Mouse (Mus musculus) monocyte, adult 2 months (primary cell): ENCODE results near the gene Hist2h2ab.
A peak's percentile ranks its signal among the peaks of the same experiment; 100 is the strongest.
"Not testable (repeated sequence)": the region's sequence is repeated elsewhere in the genome, so short reads cannot be mapped to it uniquely, and the experiment has no call there.

ENCODE experiments used
- DNase-seq, 2 experiments: peaks; one replicate each; pipeline ENCODE4 v3.0.0; 2022; ENCODE audit warnings: low spot score in 2 of 2, low read depth in 1 of 2

Hist2h2ab gene

GRCm38 (mm10) chr3:96197129-96197749, 22.4 kb upstream of the Hist2h2ab start:
- peak; percentile 39 to 68 for DNase-seq

DNA sequence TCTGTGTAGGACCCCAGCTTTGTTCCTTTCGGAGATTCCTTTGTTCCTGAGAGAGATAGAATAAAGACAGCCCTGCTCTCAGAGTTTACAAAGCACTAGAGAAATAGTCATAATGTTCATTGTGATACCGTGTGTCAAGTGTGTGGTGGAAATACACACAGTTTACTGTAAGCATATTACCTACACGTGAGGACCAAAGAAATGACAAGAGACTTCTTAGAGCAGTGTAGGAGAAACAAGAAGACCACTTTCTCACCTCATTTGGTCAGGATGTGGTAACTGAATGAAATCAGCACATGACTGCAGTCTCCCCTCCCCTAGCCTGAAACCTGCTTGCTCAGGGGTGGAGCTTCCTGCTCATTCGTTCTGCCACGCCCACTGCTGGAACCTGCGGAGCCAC, 21.5 kb upstream of the Hist2h2ab start:
- no peak for DNase-seq

- DNase-seq, result not testable (repeated sequence)
Observed at GRCm38 (mm10) chr3:96198601-96199251, 20.9 kb upstream of the Hist2h2ab start.

- no peak for DNase-seq
Observed at GRCm38 (mm10) chr3:96199731-96200130, 19.9 kb upstream of the Hist2h2ab start.

- DNase-seq, result no peak
Observed at GRCm38 (mm10) chr3:96207819-96208218, 11.8 kb upstream of the Hist2h2ab start.

DNA sequence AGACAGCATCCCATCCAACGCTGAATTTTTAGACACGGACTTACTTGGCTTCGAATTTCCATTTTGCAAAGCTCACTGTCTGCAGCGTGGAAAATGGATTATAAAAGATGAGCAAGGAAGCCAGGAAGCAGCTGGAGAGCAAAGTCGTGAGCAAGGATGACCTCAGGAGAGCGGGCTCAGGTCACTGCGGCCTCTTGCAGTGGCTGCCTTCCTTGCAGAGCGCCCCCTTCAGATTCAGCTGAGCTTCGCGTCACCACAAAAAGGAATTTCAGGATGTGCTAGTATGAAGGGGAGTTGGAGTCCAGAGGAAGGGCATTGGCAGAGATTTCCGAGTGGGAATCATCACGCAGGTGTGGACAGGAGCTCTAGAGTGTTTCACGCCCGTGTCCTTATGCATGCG, 10.4 kb upstream of the Hist2h2ab start:
- DNase-seq, result no peak

DNA sequence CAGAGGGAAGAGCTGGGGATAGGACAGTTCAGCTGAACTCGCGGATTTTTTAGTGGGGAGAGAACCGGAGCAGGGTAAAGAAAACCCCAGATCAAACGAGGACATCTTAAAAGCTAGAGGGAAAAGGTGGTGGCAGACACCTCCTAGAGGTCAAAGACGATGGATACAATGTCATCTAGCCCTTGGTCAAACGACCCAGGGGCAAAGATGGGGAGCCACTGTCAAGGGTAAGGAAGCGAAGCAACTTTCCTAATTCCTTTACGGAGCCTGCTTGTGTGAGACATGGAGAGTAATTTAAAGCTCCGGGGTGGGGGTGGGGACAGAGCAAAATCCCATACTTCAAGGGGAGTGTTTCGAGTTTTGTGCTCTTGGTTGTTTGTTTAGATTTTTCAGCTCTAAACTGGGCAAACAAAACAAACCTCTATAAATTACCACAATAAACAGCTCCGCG, 449 bp upstream of the Hist2h2ab start:
- DNase-seq, result no peak

GRCm38 (mm10) chr3:96220131-96220764, 583 bp downstream of the Hist2h2ab start:
- DNase-seq, result not testable (repeated sequence)

DNA sequence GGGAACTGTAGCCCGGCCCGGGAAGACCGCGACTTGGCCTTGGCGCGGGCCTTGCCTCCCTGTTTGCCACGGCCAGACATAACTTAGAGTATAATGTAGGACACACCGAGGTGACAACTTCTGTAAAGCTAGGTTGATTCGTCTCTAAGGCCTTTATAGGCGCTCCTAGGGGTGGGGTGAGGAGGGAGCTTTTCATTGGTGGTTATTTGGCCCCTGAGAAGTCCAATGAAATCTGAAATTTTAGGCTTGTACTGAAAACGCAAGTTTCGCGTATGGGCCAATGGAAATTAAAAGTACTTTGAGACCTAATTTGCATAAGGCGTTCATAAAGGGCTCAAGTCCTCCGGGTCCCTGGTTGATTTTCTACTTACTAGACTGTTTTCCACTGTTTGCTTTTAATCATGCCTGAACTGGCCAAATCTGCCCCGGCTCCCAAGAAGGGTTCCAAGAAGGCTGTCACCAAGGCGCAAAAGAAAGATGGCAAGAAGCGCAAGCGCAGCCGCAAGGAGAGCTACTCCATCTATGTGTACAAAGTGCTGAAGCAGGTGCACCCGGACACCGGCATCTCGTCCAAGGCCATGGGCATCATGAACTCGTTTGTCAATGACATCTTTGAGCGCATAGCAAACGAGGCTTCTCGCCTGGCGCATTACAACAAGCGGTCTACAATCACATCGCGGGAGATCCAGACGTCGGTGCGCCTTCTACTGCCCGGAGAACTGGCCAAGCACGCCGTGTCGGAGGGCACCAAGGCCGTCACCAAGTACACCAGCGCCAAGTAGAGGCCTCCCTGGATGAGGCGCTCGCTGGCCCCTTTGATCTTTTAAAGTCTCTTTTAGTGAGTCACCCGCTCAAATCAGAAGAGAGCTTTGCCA, 1.3 kb downstream of the Hist2h2ab start, which contains the start of the genes Hist2h2ac and Hist2h2be:
TSS of gene Hist2h2ac (minus strand) at position 116 of the 875 bp plus-strand sequence.
TSS of gene Hist2h2be (plus strand) at position 355 of the 875 bp plus-strand sequence.
- peak; percentile 75 to 78 for DNase-seq

DNA sequence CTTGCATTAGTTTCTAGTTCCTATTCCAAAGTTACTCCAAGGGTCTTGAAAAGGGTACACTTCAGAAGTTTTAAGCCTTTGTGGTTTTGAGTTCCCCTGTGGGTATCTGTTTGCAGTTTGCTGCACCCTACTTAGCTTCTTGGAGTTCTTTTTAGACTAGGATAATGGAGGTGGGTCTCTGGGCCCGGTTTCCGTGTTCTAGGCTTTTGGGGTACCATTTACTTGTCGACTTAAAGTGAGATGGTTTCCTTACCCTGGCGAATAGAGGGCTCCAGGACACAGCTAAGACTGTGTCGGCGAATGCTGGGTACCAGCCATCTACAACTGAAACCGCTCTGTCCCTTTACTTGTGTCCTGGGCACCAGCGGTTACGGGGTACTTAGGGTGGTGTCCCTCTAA, 2.0 kb downstream of the Hist2h2ab start:
- no peak for DNase-seq

GRCm38 (mm10) chr3:96222774-96223173, 3.1 kb downstream of the Hist2h2ab start:
- DNase-seq, result no peak

GRCm38 (mm10) chr3:96225421-96225820, 5.8 kb downstream of the Hist2h2ab start:
- DNase-seq, result no peak

DNA sequence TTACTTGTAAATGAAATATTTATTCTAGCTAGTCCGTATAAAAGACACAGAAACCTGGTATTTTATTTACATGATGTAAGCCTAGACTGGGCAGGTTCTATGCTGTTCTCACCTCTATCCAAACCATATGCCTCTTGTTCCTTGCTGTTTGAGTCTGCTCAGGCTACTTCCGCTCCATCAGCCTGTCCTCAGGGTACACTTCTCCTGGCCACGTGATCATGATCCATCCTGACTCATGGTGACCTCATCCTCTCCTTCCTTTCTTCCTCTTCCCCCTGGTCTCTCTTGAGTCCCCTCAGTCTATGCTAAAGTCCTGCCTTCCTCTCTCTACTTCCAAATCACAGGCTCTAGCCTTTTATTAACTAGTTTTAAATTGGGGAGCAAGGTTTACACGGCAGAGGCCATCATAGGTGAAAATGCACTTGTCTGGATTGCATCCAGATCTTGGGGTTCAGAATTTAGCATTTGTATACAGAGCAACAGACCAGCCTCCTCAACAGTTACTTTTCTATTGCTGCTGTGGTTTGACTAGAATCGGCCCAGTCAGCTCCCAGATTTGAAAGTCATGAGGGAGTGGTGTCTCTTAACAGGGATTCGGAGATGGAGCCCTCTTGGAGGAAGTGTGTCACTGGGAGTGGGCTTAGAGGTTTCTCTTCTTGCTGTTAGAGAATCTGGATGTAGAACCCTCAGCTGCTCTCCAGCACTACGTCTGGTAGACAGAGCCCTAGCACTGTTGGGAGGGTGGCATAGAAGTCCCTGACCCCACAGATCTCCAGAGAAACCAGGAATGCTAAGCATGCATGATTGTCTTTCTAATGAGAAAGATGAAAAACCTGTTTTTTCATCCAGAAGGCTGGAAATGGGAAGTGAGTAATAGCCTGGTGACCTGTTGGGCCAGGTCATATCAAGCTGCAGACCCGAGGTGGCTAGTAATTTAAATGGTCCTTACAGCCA, 7.3 kb downstream of the Hist2h2ab start:
- no peak for DNase-seq

DNA sequence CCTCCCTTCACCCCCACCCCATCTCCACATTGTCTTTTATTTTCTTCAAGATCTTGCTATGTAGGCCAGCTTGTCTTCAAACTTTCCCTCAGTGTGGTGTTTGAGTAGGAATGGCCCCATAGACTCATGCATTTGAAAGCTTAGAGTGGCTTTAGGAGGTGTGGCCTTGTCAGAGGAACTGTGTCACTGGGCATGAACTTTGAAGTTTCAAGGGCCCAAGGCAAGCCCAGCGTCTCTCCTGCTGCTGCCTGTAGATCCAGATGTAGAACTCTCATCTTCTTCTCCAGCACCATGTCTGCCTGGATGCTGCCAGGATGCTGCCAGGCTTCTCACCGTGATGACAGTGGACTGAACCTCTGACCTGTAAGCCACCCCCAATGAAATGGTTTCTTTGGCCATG, 9.2 kb downstream of the Hist2h2ab start:
- no peak for DNase-seq

DNA sequence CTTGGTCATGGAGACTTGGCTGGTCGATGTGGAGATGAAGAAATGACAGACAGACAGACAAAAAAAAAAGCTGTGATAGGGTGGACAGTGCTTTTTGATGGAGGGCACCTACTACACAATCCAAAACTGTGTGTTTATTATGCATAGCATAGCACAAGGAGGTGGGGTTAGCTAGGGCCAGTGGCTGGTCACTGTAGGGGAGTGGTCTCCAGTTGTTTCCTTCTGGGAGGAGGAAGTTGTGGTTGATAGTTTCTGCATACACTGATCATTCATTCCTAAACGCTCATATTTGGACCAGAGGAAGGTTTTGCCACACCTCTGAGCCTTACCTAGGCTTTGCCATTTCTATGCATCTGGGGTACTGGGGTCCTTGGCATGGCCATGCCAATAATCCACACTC, 10.7 kb downstream of the Hist2h2ab start:
- no peak for DNase-seq

- DNase-seq, result no peak
Observed at GRCm38 (mm10) chr3:96230910-96231757, 11.5 kb downstream of the Hist2h2ab start.

DNA sequence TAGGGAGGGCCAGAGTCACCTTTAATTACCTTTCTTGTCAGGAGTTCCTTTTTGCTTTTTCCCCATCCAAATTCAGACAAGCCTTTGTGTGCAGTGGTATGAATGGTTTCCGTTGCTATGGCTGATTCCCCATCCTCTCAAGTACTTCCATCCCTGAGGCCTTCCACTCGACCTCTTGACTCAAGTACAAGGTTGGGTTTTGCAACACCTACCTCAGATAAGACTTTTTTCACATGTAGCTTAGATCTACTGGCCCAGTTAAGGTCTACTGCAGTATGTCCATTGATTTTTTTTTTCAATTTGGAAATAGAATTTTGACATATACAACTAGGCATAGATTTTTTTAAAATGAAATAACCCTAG, 12.1 kb downstream of the Hist2h2ab start:
- no peak for DNase-seq

- no peak for DNase-seq
Observed at GRCm38 (mm10) chr3:96234914-96235313, 15.2 kb downstream of the Hist2h2ab start.

GRCm38 (mm10) chr3:96235836-96236235, 16.2 kb downstream of the Hist2h2ab start:
- DNase-seq, result no peak
